Mouse (Mus musculus): ENCODE results near the gene Rock2. TPM values are rescaled to one million over a fixed set of nuclear protein-coding genes. Genes with fewer than 3 reads are reported as not detected.

The Rock2 gene
- polyA plus RNA-seq, 1 experiment from 2014 or later: 14.4 TPM

GRCm38 (mm10) chr12:16992355-16992754 is 97.7 kb downstream of the Rock2 start:
- no peaks in the 10 kb centered on the region; the same call in 1 of the 2 replicates for H3K36me3 ChIP-seq (ENCODE audit: control insufficient read depth, insufficient read depth, low read length)
- no peak for DNase-seq (ENCODE audit: low spot score)
- 0 out of 2 replicates have a peak, but pooled peaks cover 2% of the 10 kb centered on the region for H3K27me3 ChIP-seq (replicated peaks; ENCODE audit: control insufficient read depth, insufficient read depth, low read length)
- no peak for ATAC-seq (replicated peaks; ENCODE audit: low FRiP score)
- H3K27ac ChIP-seq (ENCODE audit: low read depth, low read length): no peak overlapping the region
- H3K4me2 ChIP-seq: no peak overlapping the region
- WGBS: 88% methylated on average over 2 of the region's 2 CpGs
- H3K4me3 ChIP-seq (ENCODE audit: low read depth, low read length): no peak overlapping the region
- H3K9ac ChIP-seq (ENCODE audit: low read depth, low read length): no peak overlapping the region
- H3K4me1 ChIP-seq (replicated peaks; ENCODE audit: control insufficient read depth, insufficient read depth, low read length): no peaks in the 10 kb centered on the region
- H3K9me3 ChIP-seq (ENCODE audit: control insufficient read depth, low read length): no peaks in the 10 kb centered on the region

DNA sequence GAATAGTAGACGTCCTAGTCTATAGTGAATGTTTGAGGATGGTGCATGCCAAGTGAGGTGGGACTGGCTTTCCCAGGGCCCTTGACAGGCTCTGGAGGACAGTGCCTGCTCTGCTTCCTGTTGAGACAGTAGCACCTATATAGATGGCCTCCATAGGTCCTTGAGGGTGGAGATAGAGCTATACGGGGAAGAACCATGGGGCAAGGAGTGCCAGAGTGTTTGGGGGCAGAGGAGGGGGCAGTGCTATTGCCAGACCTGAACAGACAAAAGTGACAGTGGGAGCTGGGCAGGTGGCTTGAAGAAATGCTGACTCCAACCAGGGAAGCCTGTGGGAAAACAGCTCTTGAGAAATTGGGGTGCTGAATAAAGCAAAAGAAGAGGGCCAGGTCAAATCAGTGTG is 99.6 kb downstream of the Rock2 start:
- Histone ChIP-seq H3K4me3 (ENCODE audit: low read depth, low read length) (no peak overlapping the region), H3K4me2 (no peak overlapping the region), H3K27me3 (replicated peaks; ENCODE audit: control insufficient read depth, insufficient read depth, low read length) (peaks cover 11% of the 10 kb centered on the region), H3K9ac (ENCODE audit: low read depth, low read length) (no peak overlapping the region), H3K4me1 (replicated peaks; ENCODE audit: control insufficient read depth, insufficient read depth, low read length) (peaks cover 6% of the 10 kb centered on the region), H3K9me3 (ENCODE audit: control insufficient read depth, low read length) (no peaks in the 10 kb centered on the region), H3K27ac (ENCODE audit: low read depth, low read length) (no peak overlapping the region), H3K36me3 (ENCODE audit: control insufficient read depth, insufficient read depth, low read length) (no peaks in the 10 kb centered on the region; the same call in 1 of the 2 replicates)
- ATAC-seq (replicated peaks; ENCODE audit: low FRiP score) (no peak), DNase-seq (ENCODE audit: low spot score) (no peak)
- 83% methylated on average over 2 of the region's 2 CpGs for WGBS

DNA sequence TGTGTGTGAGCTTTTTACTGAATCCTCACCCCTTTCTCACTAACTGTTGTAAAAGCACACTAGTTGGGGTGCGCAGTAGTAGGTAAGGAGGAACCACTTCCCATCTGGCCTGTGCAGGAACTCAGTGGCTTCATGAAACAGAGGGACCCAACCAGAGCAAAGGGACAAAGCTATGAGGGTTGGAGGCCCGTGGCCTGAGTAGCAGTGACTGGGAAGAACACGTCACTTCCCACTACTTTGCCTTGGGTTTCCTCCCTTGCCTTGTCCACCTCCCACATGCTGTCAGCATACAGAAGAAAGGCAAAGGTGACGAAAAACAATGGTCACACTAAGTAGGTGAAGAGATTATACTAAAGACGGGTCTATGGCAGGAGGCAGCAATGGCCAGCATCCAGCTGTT is 101.6 kb downstream of the Rock2 start:
- peaks cover 8% of the 10 kb centered on the region for H3K4me1 ChIP-seq (replicated peaks; ENCODE audit: control insufficient read depth, insufficient read depth, low read length)
- no peak overlapping the region for H3K4me2 ChIP-seq
- H3K4me3 ChIP-seq (ENCODE audit: low read depth, low read length): no peak overlapping the region
- H3K9me3 ChIP-seq (ENCODE audit: control insufficient read depth, low read length): no peaks in the 10 kb centered on the region
- 82% methylated on average over 5 of the region's 5 CpGs for WGBS
- peaks cover 12% of the 10 kb centered on the region for H3K27me3 ChIP-seq (replicated peaks; ENCODE audit: control insufficient read depth, insufficient read depth, low read length)
- no peak overlapping the region for H3K9ac ChIP-seq (ENCODE audit: low read depth, low read length)
- no peak overlapping the region for H3K27ac ChIP-seq (ENCODE audit: low read depth, low read length)
- DNase-seq (ENCODE audit: low spot score) (no peak), ATAC-seq (replicated peaks; ENCODE audit: low FRiP score) (no peak)
- H3K36me3 ChIP-seq (ENCODE audit: control insufficient read depth, insufficient read depth, low read length): no peaks in the 10 kb centered on the region

GRCm38 (mm10) chr12:16996886-16997462 is 102.3 kb downstream of the Rock2 start:
- H3K9me3 ChIP-seq (ENCODE audit: control insufficient read depth, low read length): no peaks in the 10 kb centered on the region
- WGBS: 82% methylated on average over 5 of the region's 5 CpGs
- H3K27me3 ChIP-seq (replicated peaks; ENCODE audit: control insufficient read depth, insufficient read depth, low read length): peaks cover 12% of the 10 kb centered on the region
- ATAC-seq (replicated peaks; ENCODE audit: low FRiP score): no peak
- peaks cover 8% of the 10 kb centered on the region for H3K4me1 ChIP-seq (replicated peaks; ENCODE audit: control insufficient read depth, insufficient read depth, low read length)
- DNase-seq (ENCODE audit: low spot score): no peak
- no peak overlapping the region for H3K9ac ChIP-seq (ENCODE audit: low read depth, low read length)
- H3K36me3 ChIP-seq (ENCODE audit: control insufficient read depth, insufficient read depth, low read length): no peaks in the 10 kb centered on the region
- no peak overlapping the region for H3K4me3 ChIP-seq (ENCODE audit: low read depth, low read length)
- H3K27ac ChIP-seq (ENCODE audit: low read depth, low read length): no peak overlapping the region
- no peak overlapping the region for H3K4me2 ChIP-seq

DNA sequence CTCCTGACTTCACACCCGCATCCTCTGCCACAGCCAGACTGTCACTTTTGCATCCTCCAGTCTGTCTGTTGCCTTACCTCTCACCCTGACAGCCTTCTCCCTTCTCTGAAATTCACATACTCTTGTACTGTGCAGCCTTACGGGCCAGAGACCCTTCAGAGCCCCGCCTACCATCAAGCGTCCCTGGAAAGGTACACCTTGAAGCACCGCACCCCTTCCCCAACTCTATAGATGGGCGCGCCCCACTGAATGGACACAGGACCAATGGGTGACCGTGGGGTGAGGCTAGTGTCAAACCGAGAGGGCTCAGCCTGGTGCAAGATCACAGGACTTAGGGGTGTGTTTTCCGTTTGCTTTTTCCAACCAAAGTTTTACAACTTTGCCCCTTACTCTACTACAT is 104.5 kb downstream of the Rock2 start:
- 7% methylated on average over 10 of the region's 10 CpGs for WGBS
- Histone ChIP-seq H3K27me3 (replicated peaks; ENCODE audit: control insufficient read depth, insufficient read depth, low read length) (peaks cover 12% of the 10 kb centered on the region), H3K4me1 (replicated peaks; ENCODE audit: control insufficient read depth, insufficient read depth, low read length) (peaks cover 8% of the 10 kb centered on the region), H3K4me3 (ENCODE audit: low read depth, low read length) (peak overlapping the region; percentile 68), H3K9me3 (ENCODE audit: control insufficient read depth, low read length) (no peaks in the 10 kb centered on the region), H3K27ac (ENCODE audit: low read depth, low read length) (no peak overlapping the region), H3K4me2 (peak overlapping the region; percentile 91), H3K36me3 (ENCODE audit: control insufficient read depth, insufficient read depth, low read length) (no peaks in the 10 kb centered on the region), H3K9ac (ENCODE audit: low read depth, low read length) (peak overlapping the region; percentile 63)
- no peak for ATAC-seq (replicated peaks; ENCODE audit: low FRiP score)
- DNase-seq (ENCODE audit: low spot score): no peak

DNA sequence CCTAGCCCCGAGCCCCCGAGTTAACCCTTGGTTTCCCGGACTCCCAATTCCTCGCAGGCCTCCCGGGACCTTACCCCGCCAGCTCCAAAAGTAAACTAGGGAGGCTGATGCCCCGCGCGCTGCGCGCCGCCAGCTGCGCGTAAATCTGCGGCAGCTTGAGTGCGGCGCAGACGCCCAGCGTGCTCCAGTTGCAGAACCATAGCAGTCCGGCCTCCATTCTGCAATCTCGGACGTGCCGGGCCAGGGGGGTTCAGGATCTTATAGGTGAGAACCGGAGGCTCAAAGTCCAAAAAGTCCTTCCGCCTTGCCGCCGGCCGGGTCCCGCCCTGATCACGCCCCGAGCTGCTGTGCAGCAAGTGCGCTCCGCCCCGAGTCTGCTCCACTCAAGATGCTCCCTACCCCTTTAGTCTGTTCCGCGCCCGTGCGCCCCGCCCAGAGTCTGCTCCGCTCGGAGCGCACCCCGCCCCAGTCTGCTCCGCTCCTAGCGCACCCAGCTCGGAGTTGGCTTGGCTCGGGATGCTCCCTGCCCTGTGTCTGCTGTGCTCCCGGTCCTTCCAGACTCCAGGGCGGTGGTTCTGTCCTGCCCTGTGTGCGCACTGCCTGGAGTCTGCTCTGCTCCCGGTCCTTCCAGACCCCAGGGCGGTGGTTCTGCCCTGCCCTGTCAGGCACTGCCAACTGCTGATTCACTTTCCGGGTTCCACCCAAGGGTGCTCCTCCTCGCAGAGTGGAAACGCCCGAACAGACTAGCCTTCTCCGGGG is 105.2 kb downstream of the Rock2 start, which contains the start of gene Pqlc3:
Pqlc3 (minus strand) TSS at position 670 of the 759 bp plus-strand sequence.
- peak within 1 kb of the TSS; percentile 91 for H3K4me2 ChIP-seq
- H3K9ac ChIP-seq (ENCODE audit: low read depth, low read length): peak within 1 kb of the TSS; percentile 63
- DNase-seq (ENCODE audit: low spot score) (peak; percentile 85), ATAC-seq (replicated peaks; ENCODE audit: low FRiP score) (peak; percentile 98)
- peaks cover 8% of the 10 kb centered on the region for H3K4me1 ChIP-seq (replicated peaks; ENCODE audit: control insufficient read depth, insufficient read depth, low read length)
- no peaks in the 10 kb centered on the region for H3K9me3 ChIP-seq (ENCODE audit: control insufficient read depth, low read length)
- H3K4me3 ChIP-seq (ENCODE audit: low read depth, low read length): peak within 1 kb of the TSS; percentile 68
- WGBS: under 1% methylated on average over 57 of the region's 57 CpGs
- peak within 1 kb of the TSS; percentile 62; the same call in 1 of the 2 replicates for H3K27ac ChIP-seq (ENCODE audit: low read depth, low read length)
- H3K36me3 ChIP-seq (ENCODE audit: control insufficient read depth, insufficient read depth, low read length): no peaks in the 10 kb centered on the region
- peaks cover 12% of the 10 kb centered on the region for H3K27me3 ChIP-seq (replicated peaks; ENCODE audit: control insufficient read depth, insufficient read depth, low read length)

DNA sequence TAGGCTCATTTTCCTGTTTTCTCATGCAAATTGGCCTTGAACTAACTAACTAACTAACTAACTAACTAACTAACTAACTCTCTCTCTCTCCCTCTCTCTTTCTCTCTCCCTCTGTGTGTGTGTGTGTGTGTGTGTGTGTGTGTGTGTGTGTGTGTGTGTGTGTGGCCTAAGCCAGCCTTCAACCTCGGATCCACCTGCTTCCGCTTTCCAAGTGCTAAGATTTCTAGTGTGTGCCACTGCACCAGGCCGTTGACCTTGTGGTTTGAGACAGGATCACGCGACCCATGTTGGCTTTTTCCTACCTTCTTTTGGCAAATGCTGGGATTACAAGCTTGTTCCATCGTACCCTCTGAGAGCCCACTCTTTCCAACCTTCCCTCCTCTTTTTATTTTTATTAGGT is 105.9 kb downstream of the Rock2 start:
- Histone ChIP-seq H3K4me1 (replicated peaks; ENCODE audit: control insufficient read depth, insufficient read depth, low read length) (peaks cover 8% of the 10 kb centered on the region), H3K4me3 (ENCODE audit: low read depth, low read length) (no peak overlapping the region), H3K27ac (ENCODE audit: low read depth, low read length) (no peak overlapping the region), H3K27me3 (replicated peaks; ENCODE audit: control insufficient read depth, insufficient read depth, low read length) (peaks cover 12% of the 10 kb centered on the region), H3K36me3 (ENCODE audit: control insufficient read depth, insufficient read depth, low read length) (no peaks in the 10 kb centered on the region), H3K9ac (ENCODE audit: low read depth, low read length) (no peak overlapping the region), H3K4me2 (peak overlapping the region; percentile 91), H3K9me3 (ENCODE audit: control insufficient read depth, low read length) (no peaks in the 10 kb centered on the region)
- DNase-seq (ENCODE audit: low spot score): no peak
- WGBS: 53% methylated on average over 6 of the region's 6 CpGs
- no peak for ATAC-seq (replicated peaks; ENCODE audit: low FRiP score)

GRCm38 (mm10) chr12:17001211-17001610 is 106.5 kb downstream of the Rock2 start:
- DNase-seq (ENCODE audit: low spot score): no peak
- ATAC-seq (replicated peaks; ENCODE audit: low FRiP score): no peak
- no peak overlapping the region for H3K4me2 ChIP-seq

DNA sequence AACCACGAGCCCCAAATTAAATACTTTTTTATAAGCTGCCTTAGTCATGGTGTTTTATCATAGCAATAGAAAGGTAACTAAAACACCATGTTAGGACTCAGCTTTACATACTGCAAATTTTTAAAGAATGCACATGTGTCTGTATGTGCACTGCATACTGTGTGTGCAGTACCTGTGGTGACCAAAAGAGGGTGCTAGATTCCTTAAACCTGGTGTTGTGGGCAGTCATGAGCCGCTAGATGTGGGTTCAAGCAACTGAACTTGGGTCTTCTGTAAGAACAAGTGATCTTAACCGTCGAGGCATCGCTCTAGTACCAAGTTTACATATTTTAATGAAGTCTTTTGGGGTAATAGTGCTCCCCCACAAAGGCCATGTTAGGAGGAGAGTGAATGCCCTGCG is 114.8 kb downstream of the Rock2 start:
- 93% methylated on average over 6 of the region's 6 CpGs for WGBS
- ATAC-seq (replicated peaks; ENCODE audit: low FRiP score) (no peak), DNase-seq (ENCODE audit: low spot score) (no peak)
- H3K27ac ChIP-seq (ENCODE audit: low read depth, low read length): no peak overlapping the region
- no peak overlapping the region for H3K9ac ChIP-seq (ENCODE audit: low read depth, low read length)
- no peaks in the 10 kb centered on the region for H3K27me3 ChIP-seq (replicated peaks; ENCODE audit: control insufficient read depth, insufficient read depth, low read length)
- H3K4me3 ChIP-seq (ENCODE audit: low read depth, low read length): no peak overlapping the region
- no peaks in the 10 kb centered on the region for H3K36me3 ChIP-seq (ENCODE audit: control insufficient read depth, insufficient read depth, low read length)
- H3K4me2 ChIP-seq: no peak overlapping the region
- 0 out of 2 replicates have a peak, but pooled peaks cover 6% of the 10 kb centered on the region for H3K4me1 ChIP-seq (replicated peaks; ENCODE audit: control insufficient read depth, insufficient read depth, low read length)
- no peaks in the 10 kb centered on the region for H3K9me3 ChIP-seq (ENCODE audit: control insufficient read depth, low read length)

More at GRCm38 (mm10) chr12:17001211-17001610, 106.5 kb downstream of the Rock2 start:
- H3K9ac ChIP-seq (ENCODE audit: low read depth, low read length): no peak overlapping the region
- no peaks in the 10 kb centered on the region for H3K36me3 ChIP-seq (ENCODE audit: control insufficient read depth, insufficient read depth, low read length)
- H3K27ac ChIP-seq (ENCODE audit: low read depth, low read length): no peak overlapping the region
- no peak overlapping the region for H3K4me3 ChIP-seq (ENCODE audit: low read depth, low read length)
- H3K27me3 ChIP-seq (replicated peaks; ENCODE audit: control insufficient read depth, insufficient read depth, low read length): peaks cover 12% of the 10 kb centered on the region
- H3K9me3 ChIP-seq (ENCODE audit: control insufficient read depth, low read length): no peaks in the 10 kb centered on the region
- peaks cover 8% of the 10 kb centered on the region for H3K4me1 ChIP-seq (replicated peaks; ENCODE audit: control insufficient read depth, insufficient read depth, low read length)
- WGBS: 49% methylated on average over 4 of the region's 4 CpGs

Data from liver, embryonic 11.5 days (tissue).